Mouse (Mus musculus): ENCODE measurements at regions not wholly inside any gene's neighbourhood (a gene's known extent, or its start where the extent isn't known, plus 50 kb on each side); places are given as distances from the start of the nearest gene placed in this dataset.

- no peak for DNase-seq (ENCODE audit: low spot score in 2 of 2)
These were observed 164.5 kb downstream of the Gm765 start for GRCm38 (mm10) chr6:98178005-98178404.

GRCm38 (mm10) chr6:98149043-98149813 is 193.3 kb downstream of the Gm765 start:
- DNase-seq (ENCODE audit: low spot score in 2 of 2), result no peak

GRCm38 (mm10) chr6:98147855-98148254 is 194.7 kb downstream of the Gm765 start:
- no peak for DNase-seq (ENCODE audit: low spot score in 2 of 2)

- DNase-seq (ENCODE audit: low spot score in 2 of 2), result no peak
These were observed 209.6 kb downstream of the Gm765 start for GRCm38 (mm10) chr6:98132931-98133330.

- no peak for DNase-seq (ENCODE audit: low spot score in 2 of 2)
These were observed 217.1 kb downstream of the Gm765 start for GRCm38 (mm10) chr6:98125434-98125833.

GRCm38 (mm10) chr6:98118355-98119150 is 224.0 kb downstream of the Gm765 start:
- DNase-seq (ENCODE audit: low spot score in 2 of 2), result no peak

- no peak for DNase-seq (ENCODE audit: low spot score in 2 of 2)
These were observed 228.0 kb downstream of the Gm765 start for GRCm38 (mm10) chr6:98114327-98115134.

GRCm38 (mm10) chr6:98113708-98114107 is 228.8 kb downstream of the Gm765 start:
- peak in 1 of 2 experiments; percentile 35 for DNase-seq (ENCODE audit: low spot score in 2 of 2)

GRCm38 (mm10) chr6:98112495-98113115 is 229.9 kb downstream of the Gm765 start:
- no peak for DNase-seq (ENCODE audit: low spot score in 2 of 2)

- DNase-seq (ENCODE audit: low spot score in 2 of 2), result no peak
These were observed 235.4 kb downstream of the Gm765 start for GRCm38 (mm10) chr6:98107123-98107522.

GRCm38 (mm10) chr6:98105280-98106090 is 237.1 kb downstream of the Gm765 start:
- peak; percentile 60 to 81 for DNase-seq (ENCODE audit: low spot score in 2 of 2)

- no peak for DNase-seq (ENCODE audit: low spot score in 2 of 2)
These were observed 238.1 kb downstream of the Gm765 start for GRCm38 (mm10) chr6:98104432-98104831.

- DNase-seq (ENCODE audit: low spot score in 2 of 2), result no peak
These were observed 241.5 kb downstream of the Gm765 start for GRCm38 (mm10) chr6:98101023-98101422.

GRCm38 (mm10) chr6:98099126-98099525 is 243.4 kb downstream of the Gm765 start:
- no peak for DNase-seq (ENCODE audit: low spot score in 2 of 2)

GRCm38 (mm10) chr6:98095243-98095642 is 247.3 kb downstream of the Gm765 start:
- no peak for DNase-seq (ENCODE audit: low spot score in 2 of 2)

- peak in 1 of 2 experiments; percentile 37 for DNase-seq (ENCODE audit: low spot score in 2 of 2)
These were observed 253.4 kb downstream of the Gm765 start for GRCm38 (mm10) chr6:98089185-98089584.

- no peak for DNase-seq (ENCODE audit: low spot score in 2 of 2)
These were observed 262.5 kb downstream of the Gm765 start for GRCm38 (mm10) chr6:98080076-98080475.
